Mouse (Mus musculus) small intestine, adult 2 months (tissue): ENCODE results near the gene Cep170.

Experiments
- CTCF ChIP-seq: fragments of 200-500 bp; IDR thresholded peaks from 2 replicates; pipeline ENCODE4 v1.5.1; 2012; ENCODE audit warnings: low read depth, mild to moderate bottlenecking, control low read depth, inconsistent platforms, low read length, moderate library complexity, mixed read lengths; ENCODE audit not compliant: insufficient replicate concordance, insufficient read length; ENCODE audit errors: extremely low read depth
- POLR2A ChIP-seq: fragments of 200-500 bp; IDR thresholded peaks from 2 replicates; pipeline ENCODE4 v1.6.1; 2012; ENCODE audit warnings: low read depth, mild to moderate bottlenecking, control low read depth, inconsistent platforms, low read length, moderate library complexity

DNA sequence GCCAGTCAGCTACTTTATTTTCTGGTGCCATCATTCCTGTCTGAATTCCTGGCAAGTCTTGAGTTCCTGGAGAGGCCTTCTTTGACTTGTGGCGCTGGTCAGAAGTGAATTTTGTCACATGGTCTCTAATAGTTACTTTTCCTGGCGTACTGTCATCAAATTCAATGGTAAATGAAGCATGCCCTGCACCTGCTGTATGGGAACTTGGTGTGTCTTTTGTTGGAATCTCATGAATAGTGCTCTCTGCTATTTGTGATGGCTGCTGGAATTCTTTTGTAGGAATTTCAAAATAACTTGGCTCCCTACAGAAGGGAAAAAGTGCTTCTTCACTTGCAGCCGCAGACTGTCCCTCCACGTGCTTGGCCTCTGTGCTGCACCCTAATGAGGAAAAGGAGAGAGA, 39.3 kb downstream of the Cep170 start:
- TF ChIP-seq POLR2A = no peak
- no peak for TF ChIP-seq CTCF
